Mouse (Mus musculus): Measurements from ENCODE around the gene Gm20696. TPM values are rescaled to one million over a fixed set of nuclear protein-coding genes. Genes with fewer than 3 reads are reported as not detected.

Gene Gm20696
- total RNA-seq, 2 experiments from 2014 or later, result 0.73 to 0.90 TPM

DNA sequence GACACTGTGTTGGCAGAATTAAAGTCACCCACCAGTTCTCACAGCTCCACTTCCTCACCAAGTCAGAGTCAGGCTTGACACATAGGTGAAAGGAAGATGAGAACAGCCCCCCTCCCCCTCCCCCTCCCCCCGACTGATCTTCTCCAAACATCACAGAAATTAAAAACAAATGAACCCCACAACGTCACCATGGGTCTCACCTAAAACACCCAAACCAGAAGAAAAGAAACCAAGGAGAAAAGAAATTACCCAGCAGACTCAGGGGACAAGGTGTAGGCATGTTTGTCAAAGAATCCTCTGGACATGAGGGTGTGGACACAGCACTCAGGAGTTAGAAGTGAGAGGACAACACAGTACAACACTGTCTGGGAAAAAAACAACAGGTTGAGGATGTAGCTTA is 237.6 kb downstream of the Gm20696 start:
- intact Hi-C loops (cut with DNase I; ENCODE audit: low total_unique reads), result no loop called here
- no peak for DNase-seq

GRCm38 (mm10) chr6:99427301-99427700 is 239.3 kb downstream of the Gm20696 start:
- intact Hi-C loops (cut with DNase I; ENCODE audit: low total_unique reads), result no loop called here
- DNase-seq, result no peak

- peak; percentile 27 for DNase-seq
- intact Hi-C loops (cut with DNase I; ENCODE audit: low total_unique reads), result no loop called here
Measured at GRCm38 (mm10) chr6:99425044-99425443, 241.6 kb downstream of the Gm20696 start.

GRCm38 (mm10) chr6:99420666-99421065 is 245.9 kb downstream of the Gm20696 start:
- intact Hi-C loops (cut with DNase I; ENCODE audit: low total_unique reads), result no loop called here
- no peak for DNase-seq

DNA sequence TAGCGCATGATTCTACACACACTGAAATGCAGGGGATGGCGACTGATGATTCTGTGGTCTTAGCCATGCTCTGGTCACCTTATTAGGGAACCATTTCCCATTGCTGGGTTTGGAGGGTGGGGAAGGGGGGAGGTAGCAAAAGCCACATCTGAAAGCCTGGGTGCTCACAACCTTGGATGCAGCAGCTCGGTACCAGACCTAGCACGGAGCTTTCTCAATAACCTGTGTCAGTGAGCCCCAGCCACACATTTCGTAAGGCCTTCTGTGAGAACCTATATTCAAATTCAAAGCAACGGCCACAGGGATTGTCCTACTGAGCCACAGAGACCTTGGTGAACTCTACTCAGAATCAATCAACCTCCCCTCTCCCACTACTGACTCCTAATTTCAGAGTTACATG is 254.0 kb downstream of the Gm20696 start:
- intact Hi-C loops (cut with DNase I; ENCODE audit: low total_unique reads), result no loop called here

GRCm38 (mm10) chr6:99409602-99410001 is 257.0 kb downstream of the Gm20696 start:
- intact Hi-C loops (cut with DNase I; ENCODE audit: low total_unique reads), result no loop called here
- DNase-seq, result no peak

More for the DNA sequence above, 254.0 kb downstream of the Gm20696 start:
- no peak for DNase-seq

DNA sequence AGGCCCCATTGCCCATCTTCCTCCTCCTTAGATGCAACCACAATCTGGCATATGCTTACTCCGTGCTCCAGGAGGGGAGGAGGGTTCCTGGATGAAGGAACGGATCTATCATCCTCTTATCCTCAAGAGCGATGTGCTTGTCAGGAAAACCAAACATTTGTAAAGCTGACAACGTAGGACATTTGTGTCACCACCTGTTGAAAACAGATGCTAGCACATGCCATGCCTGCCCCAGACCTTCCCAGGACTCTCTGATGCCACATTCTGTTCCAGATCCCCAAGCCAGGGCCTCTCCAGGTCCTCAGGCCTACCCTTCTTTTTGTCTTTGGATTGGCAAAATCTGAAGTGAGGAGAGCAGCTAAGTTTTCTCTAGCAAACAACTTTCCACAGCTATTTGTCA is 257.7 kb downstream of the Gm20696 start:
- intact Hi-C loops (cut with DNase I; ENCODE audit: low total_unique reads), result no loop called here
- DNase-seq, result no peak

GRCm38 (mm10) chr6:99403755-99404390 is 262.7 kb downstream of the Gm20696 start:
- intact Hi-C loops (cut with DNase I; ENCODE audit: low total_unique reads), result no loop called here

GRCm38 (mm10) chr6:99402941-99403340 is 263.7 kb downstream of the Gm20696 start:
- DNase-seq, result no peak
- intact Hi-C loops (cut with DNase I; ENCODE audit: low total_unique reads), result no loop called here

More at GRCm38 (mm10) chr6:99403755-99404390, 262.7 kb downstream of the Gm20696 start:
- DNase-seq, result no peak

- DNase-seq, result no peak
- intact Hi-C loops (cut with DNase I; ENCODE audit: low total_unique reads), result no loop called here
Measured at GRCm38 (mm10) chr6:99402370-99402769, 264.2 kb downstream of the Gm20696 start.

DNA sequence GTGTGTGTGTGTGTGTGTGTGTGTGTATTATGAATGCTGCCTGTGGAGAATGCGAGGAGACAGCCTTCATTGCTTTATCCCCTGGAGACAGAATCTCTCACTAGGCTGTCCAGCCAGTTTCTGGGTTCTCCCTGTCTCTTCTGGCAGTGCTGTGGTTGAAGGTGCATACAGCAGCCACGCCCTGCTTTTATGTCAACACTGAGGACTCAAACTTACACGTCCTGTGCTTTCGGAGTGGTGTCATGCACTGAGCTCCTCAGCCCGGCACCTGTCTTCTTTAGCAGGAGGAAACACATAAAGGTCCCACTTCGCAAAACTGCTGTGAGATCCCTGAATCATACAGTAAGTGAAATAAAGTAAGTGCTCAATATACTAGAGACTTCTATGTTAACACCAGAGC is 264.8 kb downstream of the Gm20696 start:
- intact Hi-C loops (cut with DNase I; ENCODE audit: low total_unique reads), result no loop called here

DNA sequence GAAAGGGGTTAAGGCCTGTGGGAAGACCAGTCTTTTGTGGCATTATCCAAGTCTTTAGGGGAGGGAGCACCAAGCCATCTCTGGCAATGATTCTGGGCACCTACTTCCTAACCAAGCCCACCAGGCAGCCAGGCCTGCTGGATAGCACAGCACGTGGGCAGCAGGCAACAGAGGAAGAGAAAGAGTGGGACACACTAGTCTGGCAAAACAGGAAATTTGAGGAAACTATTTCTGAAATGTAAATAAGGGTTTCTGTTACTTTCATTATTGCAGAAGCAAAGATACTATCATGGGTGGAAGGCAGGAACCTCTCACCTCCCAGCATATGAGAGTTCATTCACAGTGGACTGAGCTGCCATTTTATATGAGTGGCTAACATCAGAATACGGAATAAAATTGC is 265.4 kb downstream of the Gm20696 start:
- DNase-seq, result no peak
- intact Hi-C loops (cut with DNase I; ENCODE audit: low total_unique reads), result no loop called here

More for the DNA sequence above, 264.8 kb downstream of the Gm20696 start:
- no peak for DNase-seq

GRCm38 (mm10) chr6:99395745-99396144 is 270.9 kb downstream of the Gm20696 start:
- intact Hi-C loops (cut with DNase I; ENCODE audit: low total_unique reads), result no loop called here
- no peak for DNase-seq

DNA sequence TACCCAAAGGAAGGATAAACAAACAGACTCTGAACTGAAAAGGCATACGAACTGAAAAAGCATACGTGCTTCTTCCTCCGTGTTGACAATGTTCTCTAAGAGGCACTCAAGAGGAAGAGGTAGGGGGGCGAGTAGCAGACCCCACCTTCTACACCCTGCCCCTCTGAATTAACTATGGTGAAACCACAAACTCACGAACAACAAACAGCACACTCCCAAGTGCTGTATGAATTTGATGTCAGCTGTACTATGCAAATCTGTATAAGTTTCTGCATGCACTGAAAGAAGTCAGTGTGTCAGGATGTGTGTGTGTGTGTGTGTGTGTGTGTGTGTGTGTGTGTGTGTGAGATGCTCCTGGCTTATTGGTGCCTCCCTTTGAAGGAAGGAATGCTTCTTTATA is 271.8 kb downstream of the Gm20696 start:
- intact Hi-C loops (cut with DNase I; ENCODE audit: low total_unique reads), result no loop called here
- DNase-seq, result no peak

GRCm38 (mm10) chr6:99392484-99392883 is 274.1 kb downstream of the Gm20696 start:
- DNase-seq, result no peak
- intact Hi-C loops (cut with DNase I; ENCODE audit: low total_unique reads), result no loop called here

- peak; percentile 11 for DNase-seq
- intact Hi-C loops (cut with DNase I; ENCODE audit: low total_unique reads), result no loop called here
Measured at GRCm38 (mm10) chr6:99388741-99389675, 277.6 kb downstream of the Gm20696 start.

DNA sequence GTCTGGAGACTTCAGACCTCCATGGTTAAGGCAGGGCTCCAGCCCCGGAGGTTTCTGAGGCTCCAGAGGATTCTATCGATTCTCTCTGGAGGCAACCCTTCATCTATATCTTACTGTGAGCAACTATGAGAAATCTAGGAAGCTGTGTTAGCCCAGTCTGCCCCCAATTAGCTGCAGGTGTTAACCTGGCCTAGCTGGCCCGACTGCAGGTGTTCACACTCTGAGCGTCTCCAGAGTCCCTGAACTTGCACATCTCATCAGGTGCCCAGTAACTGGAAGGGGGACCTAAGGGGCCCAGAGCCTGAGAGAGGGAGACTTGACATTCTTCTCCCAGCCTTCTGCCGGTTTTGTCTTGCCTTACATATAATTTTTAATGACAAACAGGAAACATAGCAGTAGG is 278.6 kb downstream of the Gm20696 start:
- intact Hi-C loops (cut with DNase I; ENCODE audit: low total_unique reads), result no loop called here
- no peak for DNase-seq

DNA sequence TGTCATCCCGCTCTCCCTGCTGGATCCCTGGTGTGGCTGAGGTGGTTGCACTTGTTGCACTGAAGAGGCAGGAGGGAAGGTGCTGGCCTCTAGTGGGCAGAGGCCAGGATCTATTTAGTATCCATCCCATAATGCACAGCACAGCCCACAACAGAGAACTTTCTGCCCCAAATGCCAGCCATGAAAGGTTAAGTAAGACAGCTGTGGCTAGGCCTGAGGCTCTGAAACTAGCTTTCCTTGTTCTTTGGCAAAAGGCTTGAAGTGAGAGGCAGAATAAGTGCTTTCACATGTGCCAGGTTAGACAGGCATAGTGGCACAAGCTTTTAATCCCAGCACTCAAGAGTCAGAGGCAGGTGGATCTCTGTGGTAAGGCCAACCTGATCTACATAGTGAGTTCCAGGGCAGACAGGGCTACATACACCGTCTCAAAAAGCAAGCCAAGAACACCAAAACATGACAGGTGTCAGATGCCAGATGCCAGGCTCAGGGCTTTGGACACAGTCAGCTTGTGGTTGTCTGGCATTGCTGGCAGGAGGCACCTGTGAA is 281.5 kb downstream of the Gm20696 start:
- intact Hi-C loops (cut with DNase I; ENCODE audit: low total_unique reads), result no loop called here
- no peak for DNase-seq

DNA sequence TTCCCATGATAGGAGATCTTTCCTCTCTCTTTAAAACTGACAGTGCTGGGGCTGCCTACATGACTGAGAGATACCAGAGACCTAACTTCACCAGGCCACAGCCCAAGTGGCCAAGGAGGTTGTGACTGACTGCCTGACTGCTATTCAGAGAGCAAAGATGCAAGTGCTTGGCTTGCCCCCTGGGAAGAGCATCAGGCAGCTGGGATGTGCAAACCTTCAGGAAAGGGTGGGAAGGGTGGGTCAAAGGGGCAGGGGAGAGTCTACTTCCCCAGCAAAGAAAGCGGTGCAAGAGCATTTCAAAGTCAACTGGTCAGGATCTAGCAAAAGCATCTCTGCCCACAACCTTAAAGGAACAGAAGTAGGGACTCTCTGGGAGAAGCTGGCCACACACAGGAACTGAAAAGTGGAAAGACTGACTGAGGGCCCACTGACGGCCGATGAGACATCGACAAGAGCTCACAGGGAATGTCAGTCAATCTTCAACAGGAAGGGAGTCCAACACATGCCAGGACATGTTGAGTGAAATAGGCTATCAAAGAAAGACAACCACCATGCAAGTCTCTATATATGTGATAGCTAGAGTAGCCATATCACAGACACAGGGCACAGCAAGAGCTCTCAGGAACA is 282.6 kb downstream of the Gm20696 start:
- intact Hi-C loops (cut with DNase I; ENCODE audit: low total_unique reads), result no loop called here

GRCm38 (mm10) chr6:99380146-99380545 is 286.5 kb downstream of the Gm20696 start:
- no peak for DNase-seq
- intact Hi-C loops (cut with DNase I; ENCODE audit: low total_unique reads), result no loop called here

More for the DNA sequence above, 282.6 kb downstream of the Gm20696 start:
- DNase-seq, result no peak
